Mouse (Mus musculus): ENCODE measurements around the gene Lcn9.

- TF ChIP-seq TAL1 (IDR thresholded peaks at IDR 0.05; ENCODE audit: low read length) (no peak), GATA1 (IDR thresholded peaks at IDR 0.05; ENCODE audit: low read length) (no peak)
These were observed 27.4 kb downstream of the Lcn9 start for GRCm38 (mm10) chr2:25850330-25850729.

Measured in erythroblast, embryonic 14.5 days (primary cell).